Mouse (Mus musculus): ENCODE measurements at regions not wholly inside any gene's neighbourhood (a gene's known extent, or its start where the extent isn't known, plus 50 kb on each side); places are given as distances from the start of the nearest gene placed in this dataset.

GRCm38 (mm10) chr8:41648276-41648675 lies 231.4 kb upstream of the Frg1 start:
- peak; percentile 62 for DNase-seq

- no peak for DNase-seq
Measured at GRCm38 (mm10) chr8:41644626-41645025, 227.8 kb upstream of the Frg1 start.

- DNase-seq, result no peak
Measured at GRCm38 (mm10) chr8:41623841-41624240, 207.0 kb upstream of the Frg1 start.

DNA sequence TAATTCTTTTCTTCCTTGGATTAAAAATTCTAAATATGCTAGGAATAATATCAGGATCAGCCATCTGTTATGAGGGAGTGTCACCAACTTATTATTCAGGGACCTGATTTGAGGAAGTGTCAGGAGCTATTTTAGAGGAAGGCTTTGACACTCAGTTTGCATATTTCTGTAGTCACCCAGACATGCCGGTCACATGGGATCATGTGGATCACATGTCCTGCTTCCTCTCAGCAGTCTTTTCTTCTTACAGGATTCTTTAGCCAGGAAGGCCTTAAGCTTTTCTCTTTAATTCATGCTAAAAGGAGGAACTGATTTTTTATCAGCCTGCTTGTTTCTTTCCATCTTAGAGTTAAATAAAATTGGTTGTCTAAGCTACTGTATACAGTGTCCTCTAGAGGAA lies 183.4 kb upstream of the Frg1 start:
- no peak for DNase-seq

GRCm38 (mm10) chr8:41594446-41594845 lies 177.6 kb upstream of the Frg1 start:
- peak; percentile 85 for DNase-seq

DNA sequence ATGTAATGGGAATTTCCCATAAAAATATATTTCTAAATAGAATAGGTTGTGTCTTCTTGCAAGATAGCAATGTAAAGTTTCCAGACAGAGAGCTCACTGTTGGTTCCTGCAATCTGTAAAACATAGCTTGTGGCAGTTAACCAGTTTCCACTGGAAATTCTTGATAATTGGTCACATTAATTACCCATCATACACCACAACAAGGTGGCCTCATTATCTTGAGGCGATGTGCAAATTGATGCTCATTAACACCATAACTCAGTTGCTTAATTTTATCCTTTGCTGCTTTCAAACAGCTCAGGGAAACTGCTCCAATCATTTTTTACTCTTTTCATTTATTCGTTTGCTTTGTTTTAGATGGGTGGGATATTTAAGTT lies 176.8 kb upstream of the Frg1 start:
- DNase-seq, result peak; percentile 92

GRCm38 (mm10) chr8:41592741-41593665 lies 176.1 kb upstream of the Frg1 start:
- no peak for DNase-seq

DNA sequence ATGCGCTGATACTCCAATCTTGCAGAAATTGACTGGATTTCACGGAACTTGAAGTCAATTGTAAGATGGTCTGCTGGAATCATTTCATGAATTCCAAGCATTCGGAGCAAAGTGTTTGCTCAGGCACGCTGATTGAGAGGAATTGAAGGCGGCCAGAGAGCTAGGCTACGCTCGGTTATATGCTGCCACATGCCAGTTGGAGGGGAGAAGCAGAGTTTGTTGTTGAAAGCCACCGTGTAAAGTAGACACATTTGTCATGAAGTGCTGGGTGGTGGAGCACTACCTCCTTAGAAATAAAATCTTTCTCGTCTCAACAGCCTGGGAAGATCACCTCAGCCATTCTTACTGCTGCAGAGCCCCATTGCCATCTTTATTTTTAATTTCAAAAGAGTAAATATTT lies 175.3 kb upstream of the Frg1 start:
- no peak for DNase-seq

DNA sequence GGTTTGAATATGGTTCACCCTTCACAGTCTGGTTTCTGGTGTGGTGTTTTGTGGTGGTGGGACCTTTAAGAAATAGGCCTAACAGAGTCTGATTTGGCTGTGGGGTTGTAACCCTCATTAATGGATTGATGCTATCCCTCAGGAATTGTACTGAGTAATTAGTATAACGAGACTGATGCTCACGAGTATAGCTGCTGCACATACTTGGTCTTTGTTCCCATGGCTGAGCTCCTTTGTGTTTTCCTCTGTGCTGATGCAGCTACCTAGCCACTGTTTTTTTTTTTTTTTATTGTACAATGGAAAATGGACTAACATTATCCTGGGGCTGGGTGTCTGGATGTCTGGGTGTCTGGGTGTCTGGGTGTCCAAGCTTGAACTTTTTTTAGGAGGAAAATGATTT lies 171.3 kb upstream of the Frg1 start:
- peak; percentile 86 for DNase-seq

GRCm38 (mm10) chr8:41573027-41573885 lies 156.4 kb upstream of the Frg1 start:
- DNase-seq, result peak; percentile 91

DNA sequence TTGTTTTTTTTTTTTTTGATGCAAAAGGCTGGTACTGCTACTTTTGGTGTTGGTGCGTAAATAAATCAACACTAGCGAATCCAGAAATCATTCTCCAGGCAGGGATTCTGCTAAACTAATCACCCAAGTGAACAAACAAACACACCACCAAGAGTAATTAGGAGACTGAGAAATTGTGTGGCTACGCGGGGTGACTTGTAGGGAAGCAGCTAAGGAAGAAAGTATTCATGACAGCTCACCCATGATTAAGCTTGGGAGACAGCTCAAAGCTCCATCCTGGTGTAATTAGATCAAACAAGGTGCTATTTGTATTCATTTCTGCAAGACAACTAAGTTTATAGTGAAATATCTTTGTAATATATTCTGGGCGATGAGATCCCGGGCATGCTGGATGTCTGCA lies 153.7 kb upstream of the Frg1 start:
- DNase-seq, result peak; percentile 92

DNA sequence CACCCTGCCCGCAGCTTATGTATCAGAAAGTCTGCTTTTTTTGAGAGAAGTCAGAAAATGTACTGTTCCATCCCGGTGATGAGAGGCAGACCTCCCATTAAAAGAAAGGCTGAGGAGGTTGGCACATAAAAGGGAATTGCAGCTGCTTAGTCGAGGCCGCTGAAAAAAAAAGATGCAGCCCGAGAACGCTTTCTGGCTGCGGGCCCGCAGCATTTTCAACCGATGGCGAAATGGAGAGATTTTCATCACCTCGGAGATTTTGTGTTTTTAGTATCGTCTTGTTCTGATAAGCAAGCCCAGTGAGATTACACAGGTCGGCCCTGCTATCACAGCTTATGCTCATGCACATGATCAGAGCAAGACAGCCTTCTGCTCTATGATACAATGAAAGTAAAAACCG lies 145.1 kb upstream of the Frg1 start:
- no peak for DNase-seq

DNA sequence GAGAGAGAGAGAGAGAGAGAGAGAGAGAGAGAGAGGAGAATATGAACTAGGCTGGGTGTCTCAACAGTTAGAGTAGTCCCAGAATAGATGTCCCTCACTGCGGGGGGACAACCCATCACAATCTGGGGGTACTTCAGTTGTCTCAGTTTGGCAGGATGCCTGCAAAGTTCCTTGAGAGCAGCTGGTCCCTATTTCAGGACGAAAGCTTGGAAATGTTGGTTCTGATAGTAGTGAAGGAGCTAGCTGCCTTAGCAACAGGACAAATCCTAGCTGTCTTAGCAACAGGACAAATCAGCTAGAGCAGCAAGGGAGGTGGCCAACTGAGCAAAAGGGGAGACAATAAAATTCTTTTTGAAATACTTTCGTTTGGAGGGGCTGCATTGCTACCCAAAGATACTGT lies 139.9 kb upstream of the Frg1 start:
- no peak for DNase-seq

- no peak for DNase-seq
Measured at GRCm38 (mm10) chr8:41552747-41553534, 136.1 kb upstream of the Frg1 start.

DNA sequence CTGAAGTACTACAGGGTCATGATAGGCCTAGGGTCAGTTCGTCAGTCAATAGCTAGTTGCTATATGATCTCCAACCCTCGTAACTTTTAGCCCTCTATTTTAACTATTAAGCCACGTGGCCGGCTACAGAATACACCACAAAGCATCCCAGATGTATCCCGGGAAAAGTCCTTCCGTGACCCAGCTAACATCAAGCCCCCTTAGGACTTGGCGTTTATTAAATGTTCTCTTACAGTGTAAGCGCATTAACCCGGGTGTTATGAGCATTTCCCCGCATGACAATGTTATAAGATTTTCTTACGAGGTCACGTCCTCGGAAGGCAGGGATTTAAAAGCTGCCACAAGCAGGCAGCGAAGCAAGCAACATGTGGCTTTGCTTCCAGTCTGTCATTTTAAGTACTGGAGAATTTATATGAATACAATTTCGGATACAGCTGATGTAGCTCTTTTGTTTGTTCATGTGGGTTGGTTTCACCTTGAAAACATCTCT lies 135.1 kb upstream of the Frg1 start:
- no peak for DNase-seq

- no peak for DNase-seq
Measured at GRCm38 (mm10) chr8:41550095-41550420, 133.2 kb upstream of the Frg1 start.

DNA sequence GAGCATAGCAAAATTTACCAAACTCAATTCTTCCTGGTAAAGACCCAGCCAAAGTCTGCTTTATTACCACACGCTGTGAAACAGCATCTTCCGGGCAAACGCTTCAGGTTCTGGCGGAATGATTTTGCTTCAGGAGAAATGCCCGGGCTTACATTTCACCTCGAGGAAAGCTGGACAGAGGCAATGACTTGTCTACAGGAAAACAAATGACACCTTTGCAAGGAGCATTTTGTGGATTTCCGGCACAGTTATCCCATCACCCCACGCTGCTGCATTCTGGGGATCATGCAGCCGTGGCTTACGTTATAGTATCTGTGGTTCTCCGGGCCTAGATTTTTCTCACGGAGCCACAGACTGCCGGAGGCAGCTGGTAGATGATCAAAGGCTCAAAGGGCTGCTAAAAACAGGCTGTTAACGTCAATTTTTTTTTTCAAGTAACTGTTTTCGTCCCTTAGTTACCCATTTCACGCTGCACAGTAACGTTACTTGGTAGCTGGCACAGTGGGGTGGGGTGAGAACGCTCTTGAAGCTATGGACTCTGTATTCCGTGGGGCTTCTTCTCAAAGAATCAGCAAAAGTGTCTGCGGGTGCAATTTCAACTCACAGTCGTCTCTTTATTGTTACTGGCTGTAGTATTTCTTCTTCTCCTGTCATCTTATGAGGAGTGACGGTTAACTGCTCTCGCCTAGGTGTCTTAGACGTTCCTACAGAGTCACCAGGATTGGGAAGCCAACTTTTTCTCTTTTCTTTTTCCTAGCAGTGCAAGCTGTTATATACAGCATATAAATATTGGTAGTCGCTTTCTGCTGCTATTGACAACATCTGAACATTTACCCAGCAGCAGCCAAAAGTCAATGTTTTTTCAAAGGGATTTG lies 132.6 kb upstream of the Frg1 start:
- DNase-seq, result no peak

GRCm38 (mm10) chr8:41547730-41548368 lies 131.0 kb upstream of the Frg1 start:
- DNase-seq, result no peak

GRCm38 (mm10) chr8:41532212-41532611 lies 115.3 kb upstream of the Frg1 start:
- DNase-seq, result no peak

DNA sequence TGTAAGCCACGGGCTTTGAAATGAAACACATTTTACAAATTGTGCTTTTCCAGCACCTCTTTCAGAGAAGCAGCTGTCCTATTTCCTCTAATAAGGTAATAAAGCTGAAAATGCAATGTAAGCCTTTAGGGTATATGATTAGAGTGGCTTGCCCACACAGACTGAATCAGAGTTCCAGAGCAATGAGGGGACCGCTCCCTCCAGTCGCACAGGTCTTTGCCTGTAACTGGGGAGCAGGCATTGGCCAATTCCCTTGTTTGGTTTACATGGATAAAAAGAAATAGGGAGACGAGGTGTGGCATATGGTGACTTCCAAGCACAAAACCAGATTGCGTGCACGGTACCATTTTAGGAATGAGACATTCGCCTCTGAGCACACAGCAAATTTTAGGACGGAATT lies 112.7 kb upstream of the Frg1 start:
- DNase-seq, result no peak

DNA sequence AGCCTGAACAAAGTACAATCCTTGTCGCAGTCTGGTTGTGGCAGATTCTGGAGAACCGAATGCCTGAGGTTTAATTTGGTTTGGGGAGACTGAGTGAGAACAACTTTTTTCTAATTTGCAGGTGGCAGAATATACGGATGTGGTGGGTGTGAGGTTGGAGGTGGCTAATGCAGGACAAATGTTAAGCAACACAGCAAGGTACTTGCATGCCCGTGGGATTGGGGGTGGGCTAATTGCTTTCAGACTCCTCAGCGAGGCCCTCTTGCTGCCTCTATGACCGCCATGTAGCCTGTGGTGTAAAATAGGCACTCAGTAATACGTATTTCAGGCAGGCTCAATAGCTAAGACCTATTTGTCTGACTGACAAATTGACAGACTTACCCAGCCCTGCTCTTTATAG lies 109.4 kb upstream of the Frg1 start:
- no peak for DNase-seq

DNA sequence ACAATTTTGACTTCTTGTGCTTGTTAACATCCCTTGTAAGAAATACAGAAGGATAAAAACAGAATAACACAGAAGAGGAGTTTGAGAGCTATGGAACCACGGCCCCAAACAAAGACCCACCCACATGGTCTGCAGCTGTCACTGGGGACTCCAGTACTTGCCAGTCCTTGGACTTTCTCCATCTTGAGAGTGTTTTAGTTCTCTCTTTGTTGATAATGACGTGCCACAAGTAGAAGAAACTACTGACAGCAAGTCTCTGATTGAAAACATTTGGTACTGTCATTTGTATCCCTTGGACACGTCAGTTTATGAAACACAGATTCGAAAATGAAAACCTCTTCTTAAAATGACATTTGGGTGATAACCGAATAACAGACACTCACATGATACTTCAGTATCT lies 68.3 kb upstream of the Frg1 start:
- no peak for DNase-seq
